Mouse (Mus musculus): ENCODE data around the gene Ankrd13d. TPM values are rescaled to one million over a fixed set of nuclear protein-coding genes. Genes with fewer than 3 reads are reported as not detected.
A peak's percentile ranks its signal among the peaks of the same experiment; 100 is the strongest.

Gene Ankrd13d
- polyA plus RNA-seq, 1 experiment = 1.7 TPM

DNA sequence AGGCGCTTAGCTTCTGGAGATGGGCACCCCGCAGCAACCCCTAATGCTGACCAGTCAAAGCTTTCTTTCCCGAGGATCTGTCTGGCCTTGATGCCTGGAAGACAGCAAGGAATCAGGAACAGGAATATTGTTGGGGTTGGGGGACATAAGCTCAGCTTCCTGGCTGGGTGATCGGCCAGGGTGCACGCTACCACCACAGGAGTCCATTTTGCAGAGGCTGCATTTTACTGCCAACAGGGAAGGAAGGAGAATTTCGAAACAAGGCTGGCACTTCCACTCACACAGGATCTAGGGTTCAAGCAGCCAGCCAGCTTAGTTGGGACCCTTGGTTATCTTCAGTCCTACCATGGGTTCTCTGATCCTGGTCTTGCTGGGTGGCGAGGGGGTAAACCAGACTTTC, 716 bp upstream of the Ankrd13d start:
- TF ChIP-seq E2F4 (IDR thresholded peaks at IDR 0.05; ENCODE audit: insufficient read depth) (no peak), MAX (IDR thresholded peaks at IDR 0.05; ENCODE audit: low read depth) (no peak), POLR2AphosphoS2 (IDR thresholded peaks at IDR 0.05; ENCODE audit: insufficient read length, low read depth) (no peak), POLR2A (IDR thresholded peaks at IDR 0.05; ENCODE audit: insufficient read length, low read depth) (no peak), MYOD1 (IDR thresholded peaks at IDR 0.05; ENCODE audit: control insufficient read depth in 1 of 3, insufficient read length in 2 of 3, low read depth in 2 of 3) (no peak), MYOG (IDR thresholded peaks at IDR 0.05; ENCODE audit: control insufficient read depth in 1 of 3, insufficient read depth in 1 of 3, insufficient read length in 2 of 3, low read depth in 2 of 3) (no peak), TCF12 (IDR thresholded peaks at IDR 0.05; ENCODE audit: insufficient read depth, poor library complexity, severe bottlenecking) (no peak), SRF (IDR thresholded peaks at IDR 0.05; ENCODE audit: control insufficient read depth, insufficient read length, low read depth) (no peak), CEBPB (IDR thresholded peaks at IDR 0.05; ENCODE audit: insufficient read depth, poor library complexity, severe bottlenecking) (no peak), TCF3 (IDR thresholded peaks at IDR 0.05; ENCODE audit: insufficient read length, low read depth) (no peak)
- peaks cover 3% of the 10 kb centered on the region for H3K36me3 ChIP-seq (ENCODE audit: control insufficient read depth, insufficient read depth)
- H3K4me3 ChIP-seq = peak overlapping the region; percentile 18
- H3ac ChIP-seq (ENCODE audit: control insufficient read depth, insufficient read length) = no peak overlapping the region
- no peaks in the 10 kb centered on the region for H3K79me2 ChIP-seq (ENCODE audit: control insufficient read depth, insufficient read depth)
- peak overlapping the region; percentile 5 for H3K4me2 ChIP-seq (ENCODE audit: low read depth)
- H3K27me3 ChIP-seq (ENCODE audit: control insufficient read depth, insufficient read depth, insufficient read length) = no peaks in the 10 kb centered on the region

GRCm38 (mm10) chr19:4280425-4280824, 2.5 kb downstream of the Ankrd13d start:
- H3K79me2 ChIP-seq (ENCODE audit: control insufficient read depth, insufficient read depth) = no peaks in the 10 kb centered on the region
- H3K36me3 ChIP-seq (ENCODE audit: control insufficient read depth, insufficient read depth) = no peaks in the 10 kb centered on the region
- H3K4me2 ChIP-seq (ENCODE audit: low read depth) = no peak overlapping the region
- H3K27me3 ChIP-seq (ENCODE audit: control insufficient read depth, insufficient read depth, insufficient read length) = no peaks in the 10 kb centered on the region
- no peak for TF ChIP-seq REST (IDR thresholded peaks at IDR 0.05; ENCODE audit: insufficient read depth, insufficient read length)
- no peak overlapping the region for H3ac ChIP-seq (ENCODE audit: control insufficient read depth, insufficient read length)
- H3K4me3 ChIP-seq = no peak overlapping the region

GRCm38 (mm10) chr19:4279487-4279886, 3.5 kb downstream of the Ankrd13d start:
- no peak overlapping the region for H3K4me2 ChIP-seq (ENCODE audit: low read depth)
- no peaks in the 10 kb centered on the region for H3K36me3 ChIP-seq (ENCODE audit: control insufficient read depth, insufficient read depth)
- H3K27me3 ChIP-seq (ENCODE audit: control insufficient read depth, insufficient read depth, insufficient read length) = no peaks in the 10 kb centered on the region
- TF ChIP-seq USF1 (IDR thresholded peaks at IDR 0.05; ENCODE audit: low read depth) (no peak), REST (IDR thresholded peaks at IDR 0.05; ENCODE audit: insufficient read depth, insufficient read length) (no peak), CEBPB (IDR thresholded peaks at IDR 0.05; ENCODE audit: insufficient read depth, poor library complexity, severe bottlenecking) (no peak), SRF (IDR thresholded peaks at IDR 0.05; ENCODE audit: control insufficient read depth, insufficient read length, low read depth) (no peak), TCF3 (IDR thresholded peaks at IDR 0.05; ENCODE audit: insufficient read length, low read depth) (no peak), MYOG (IDR thresholded peaks at IDR 0.05; ENCODE audit: control insufficient read depth in 1 of 3, insufficient read depth in 1 of 3, insufficient read length in 2 of 3, low read depth in 2 of 3) (no peak), POLR2AphosphoS2 (IDR thresholded peaks at IDR 0.05; ENCODE audit: insufficient read length, low read depth) (no peak), E2F4 (IDR thresholded peaks at IDR 0.05; ENCODE audit: insufficient read depth) (no peak), MYOD1 (IDR thresholded peaks at IDR 0.05; ENCODE audit: control insufficient read depth in 1 of 3, insufficient read length in 2 of 3, low read depth in 2 of 3) (no peak), POLR2A (IDR thresholded peaks at IDR 0.05; ENCODE audit: insufficient read length, low read depth) (no peak), MAX (IDR thresholded peaks at IDR 0.05; ENCODE audit: low read depth) (no peak), TCF12 (IDR thresholded peaks at IDR 0.05; ENCODE audit: insufficient read depth, poor library complexity, severe bottlenecking) (no peak)
- no peak overlapping the region for H3ac ChIP-seq (ENCODE audit: control insufficient read depth, insufficient read length)
- H3K79me2 ChIP-seq (ENCODE audit: control insufficient read depth, insufficient read depth) = no peaks in the 10 kb centered on the region
- no peak overlapping the region for H3K4me3 ChIP-seq

- H3K4me3 ChIP-seq = no peak overlapping the region
- H3K36me3 ChIP-seq (ENCODE audit: control insufficient read depth, insufficient read depth) = no peaks in the 10 kb centered on the region
- TF ChIP-seq MYOG (IDR thresholded peaks at IDR 0.05; ENCODE audit: control insufficient read depth in 1 of 3, insufficient read depth in 1 of 3, insufficient read length in 2 of 3, low read depth in 2 of 3) (no peak), TCF3 (IDR thresholded peaks at IDR 0.05; ENCODE audit: insufficient read length, low read depth) (no peak), CEBPB (IDR thresholded peaks at IDR 0.05; ENCODE audit: insufficient read depth, poor library complexity, severe bottlenecking) (no peak), REST (IDR thresholded peaks at IDR 0.05; ENCODE audit: insufficient read depth, insufficient read length) (no peak), TCF12 (IDR thresholded peaks at IDR 0.05; ENCODE audit: insufficient read depth, poor library complexity, severe bottlenecking) (no peak), MYOD1 (IDR thresholded peaks at IDR 0.05; ENCODE audit: control insufficient read depth in 1 of 3, insufficient read length in 2 of 3, low read depth in 2 of 3) (no peak), USF1 (IDR thresholded peaks at IDR 0.05; ENCODE audit: low read depth) (no peak), E2F4 (IDR thresholded peaks at IDR 0.05; ENCODE audit: insufficient read depth) (no peak), POLR2AphosphoS2 (IDR thresholded peaks at IDR 0.05; ENCODE audit: insufficient read length, low read depth) (no peak), MAX (IDR thresholded peaks at IDR 0.05; ENCODE audit: low read depth) (no peak), SRF (IDR thresholded peaks at IDR 0.05; ENCODE audit: control insufficient read depth, insufficient read length, low read depth) (no peak), POLR2A (IDR thresholded peaks at IDR 0.05; ENCODE audit: insufficient read length, low read depth) (no peak)
- no peak overlapping the region for H3K4me2 ChIP-seq (ENCODE audit: low read depth)
- H3ac ChIP-seq (ENCODE audit: control insufficient read depth, insufficient read length) = no peak overlapping the region
- no peaks in the 10 kb centered on the region for H3K79me2 ChIP-seq (ENCODE audit: control insufficient read depth, insufficient read depth)
- no peaks in the 10 kb centered on the region for H3K27me3 ChIP-seq (ENCODE audit: control insufficient read depth, insufficient read depth, insufficient read length)
Observed at GRCm38 (mm10) chr19:4270972-4271371, 12.0 kb downstream of the Ankrd13d start.

DNA sequence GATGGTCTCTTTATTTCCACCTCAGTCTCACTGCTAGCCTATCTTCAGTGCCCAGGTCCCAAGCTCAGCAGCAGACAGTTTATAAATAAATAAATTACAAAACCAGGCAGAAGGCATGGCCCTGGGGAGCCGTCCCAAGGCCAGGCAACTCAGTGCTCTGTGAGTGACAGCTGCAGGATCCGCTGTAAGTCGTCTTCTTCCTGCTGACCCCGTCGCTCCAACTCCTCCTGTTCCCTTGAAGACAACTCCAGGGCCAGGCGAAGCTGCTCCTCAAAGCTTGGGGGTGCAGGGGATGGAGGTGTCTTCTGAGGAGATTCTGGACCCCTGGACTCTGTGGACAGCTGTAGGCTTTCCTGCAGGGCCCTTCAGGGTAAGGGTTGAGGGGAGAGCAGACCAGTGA, 12.8 kb downstream of the Ankrd13d start:
- TF ChIP-seq MAX (IDR thresholded peaks at IDR 0.05; ENCODE audit: low read depth) = no peak
- TF ChIP-seq TCF12 (IDR thresholded peaks at IDR 0.05; ENCODE audit: insufficient read depth, poor library complexity, severe bottlenecking) = no peak
- TF ChIP-seq MYOD1 (IDR thresholded peaks at IDR 0.05; ENCODE audit: control insufficient read depth in 1 of 3, insufficient read length in 2 of 3, low read depth in 2 of 3) = no peak
- no peak for TF ChIP-seq USF1 (IDR thresholded peaks at IDR 0.05; ENCODE audit: low read depth)
- TF ChIP-seq SRF (IDR thresholded peaks at IDR 0.05; ENCODE audit: control insufficient read depth, insufficient read length, low read depth) = no peak
- TF ChIP-seq CEBPB (IDR thresholded peaks at IDR 0.05; ENCODE audit: insufficient read depth, poor library complexity, severe bottlenecking) = no peak
- TF ChIP-seq E2F4 (IDR thresholded peaks at IDR 0.05; ENCODE audit: insufficient read depth) = no peak
- no peak for TF ChIP-seq TCF3 (IDR thresholded peaks at IDR 0.05; ENCODE audit: insufficient read length, low read depth)
- no peak for TF ChIP-seq POLR2A (IDR thresholded peaks at IDR 0.05; ENCODE audit: insufficient read length, low read depth)
- TF ChIP-seq MYOG (IDR thresholded peaks at IDR 0.05; ENCODE audit: control insufficient read depth in 1 of 3, insufficient read depth in 1 of 3, insufficient read length in 2 of 3, low read depth in 2 of 3) = no peak
- no peak for TF ChIP-seq POLR2AphosphoS2 (IDR thresholded peaks at IDR 0.05; ENCODE audit: insufficient read length, low read depth)
- no peak for TF ChIP-seq REST (IDR thresholded peaks at IDR 0.05; ENCODE audit: insufficient read depth, insufficient read length)
- H3K27me3 ChIP-seq (ENCODE audit: control insufficient read depth, insufficient read depth, insufficient read length) = no peaks in the 10 kb centered on the region
- no peak overlapping the region for H3K4me2 ChIP-seq (ENCODE audit: low read depth)
- H3K36me3 ChIP-seq (ENCODE audit: control insufficient read depth, insufficient read depth) = no peaks in the 10 kb centered on the region
- H3K4me3 ChIP-seq = no peak overlapping the region
- no peak overlapping the region for H3ac ChIP-seq (ENCODE audit: control insufficient read depth, insufficient read length)
- no peaks in the 10 kb centered on the region for H3K79me2 ChIP-seq (ENCODE audit: control insufficient read depth, insufficient read depth)

Data from myocyte (in vitro differentiated cells).